Mouse (Mus musculus) neural tube, embryonic 11.5 days (tissue): ENCODE measurements around the gene Magea6. TPM values are rescaled to one million over a fixed set of nuclear protein-coding genes. Genes with fewer than 3 reads are reported as not detected.
"Not testable (repeated sequence)": the region's sequence is repeated elsewhere in the genome, so short reads cannot be mapped to it uniquely, and the experiment has no call there.

Experiments used
- ATAC-seq: fragments of 200-750 bp; cut with Nextera tagmentation; 2 replicates; pipeline ENCODE4 v1.8.0; 2017; ENCODE audit warnings: moderate number of reproducible peaks, mild to moderate bottlenecking, moderate TSS enrichment, moderate library complexity; ENCODE audit not compliant: insufficient read depth, low FRiP score, low TSS enrichment
- DNase-seq: peaks from one replicate; pipeline ENCODE4 v3.0.0-alpha.2; 2015; ENCODE audit warnings: low spot score
- H3K27ac ChIP-seq: fragments of 300-500 bp; sonication (generic); 2 replicates; pipeline ENCODE4 v1.5.1; 2014; ENCODE audit warnings: low read depth, mild to moderate bottlenecking, low read length
- H3K27me3 ChIP-seq: fragments of 300-500 bp; sonication (generic); 2 replicates; pipeline ENCODE4 v1.6.1; 2014; ENCODE audit warnings: mild to moderate bottlenecking, low read length, mixed read lengths; ENCODE audit not compliant: control insufficient read depth, insufficient read depth
- H3K36me3 ChIP-seq: fragments of 300-500 bp; sonication (generic); 2 replicates; pipeline ENCODE4 v1.6.1; 2014; ENCODE audit warnings: mild to moderate bottlenecking, low read length, moderate library complexity, mixed read lengths; ENCODE audit not compliant: control insufficient read depth, insufficient read depth
- H3K4me1 ChIP-seq: fragments of 300-500 bp; sonication (generic); 2 replicates; pipeline ENCODE4 v1.6.1; 2014; ENCODE audit warnings: low read length, mixed read lengths; ENCODE audit not compliant: control insufficient read depth, insufficient read depth
- H3K4me2 ChIP-seq: fragments of 300-500 bp; sonication (generic); 2 replicates; pipeline ENCODE4 v1.6.1; 2014; ENCODE audit warnings: low read depth, mild to moderate bottlenecking, moderate library complexity
- H3K4me3 ChIP-seq: fragments of 300-500 bp; sonication (generic); 2 replicates; pipeline ENCODE4 v1.5.1; 2014; ENCODE audit warnings: low read depth, low read length
- H3K9ac ChIP-seq: fragments of 300-500 bp; sonication (generic); 2 replicates; pipeline ENCODE4 v1.6.1; 2014; ENCODE audit warnings: mild to moderate bottlenecking, low read length
- H3K9me3 ChIP-seq: fragments of 300-500 bp; sonication (generic); 2 replicates; pipeline ENCODE4 v1.6.1; 2016; ENCODE audit warnings: low read length; ENCODE audit not compliant: control insufficient read depth
- WGBS: fragments of 180-500 bp; shearing (Covaris S2); extraction: QIAGEN DNeasy Blood & Tissue Kit; methylation state at CpG from one replicate; pipeline ENCODE4 v1.1.7; 2014; 5-methylcytosine and 5-hydroxymethylcytosine counted together
- polyA plus RNA-seq: library from polyadenylated mRNA; unstranded; fragments of >200 nt; fragmentation: Nextera tagmentation; extraction: Ambion mirVana; gene quantifications from 2 replicates; pipeline ENCODE4 v1.2.1, GENCODE M21; 2014

Magea6 gene
- not detected in 2 replicates for polyA plus RNA-seq

GRCm38 (mm10) chrX:154935887-154936286 lies at the start of gene Magea6:
Gene Magea6 (minus strand): TSS chrX:154935987.
- ATAC-seq, H3K4me1 ChIP-seq, DNase-seq, H3K27me3 ChIP-seq, H3K36me3 ChIP-seq, H3K9ac ChIP-seq, H3K4me3 ChIP-seq, H3K4me2 ChIP-seq, H3K9me3 ChIP-seq, H3K27ac ChIP-seq: not testable (repeated sequence)
- WGBS, result 75% methylated on average over 1 of the region's 1 CpGs

- DNase-seq, H3K4me3 ChIP-seq, H3K9ac ChIP-seq, H3K4me1 ChIP-seq, H3K36me3 ChIP-seq, H3K9me3 ChIP-seq, H3K27ac ChIP-seq, ATAC-seq, H3K4me2 ChIP-seq, H3K27me3 ChIP-seq: not testable (repeated sequence)
- 75% methylated on average over 1 of the region's 1 CpGs for WGBS
These were observed 13.6 kb upstream of the Magea6 start, which contains the start of gene Magea3 for GRCm38 (mm10) chrX:154949405-154949804. Gene Magea3 (minus strand): TSS chrX:154949505.

- H3K4me1 ChIP-seq, H3K9ac ChIP-seq, H3K4me3 ChIP-seq, H3K9me3 ChIP-seq, H3K27ac ChIP-seq, ATAC-seq, H3K36me3 ChIP-seq, H3K4me2 ChIP-seq, H3K27me3 ChIP-seq, DNase-seq: not testable (repeated sequence)
- WGBS, result 94% methylated on average over 3 of the region's 3 CpGs
These were observed 45.6 kb downstream of the Magea6 start, which contains the start of gene Cldn34b1 for GRCm38 (mm10) chrX:154890167-154890566. Gene Cldn34b1 (minus strand): TSS chrX:154890267.

Other genes with a start within 250 kb of the Magea6 start
- not detected in 2 replicates for gene Cldn34b1, start 45.7 kb downstream of the Magea6 start, polyA plus RNA-seq
- gene Magea3, start 13.5 kb upstream of the Magea6 start, polyA plus RNA-seq, result not detected in 2 replicates
- gene Magea8, start 59.9 kb upstream of the Magea6 start, polyA plus RNA-seq, result not detected in 2 replicates
- not detected in 2 replicates for gene Magea5, start 127.2 kb upstream of the Magea6 start, polyA plus RNA-seq
- gene Magea1, start 153.8 kb upstream of the Magea6 start, polyA plus RNA-seq, result not detected in 2 replicates
- not detected in 2 replicates for gene Magea2, start 157.7 kb upstream of the Magea6 start, polyA plus RNA-seq
- gene Cldn34b2, start 192.4 kb upstream of the Magea6 start, polyA plus RNA-seq, result not detected in 2 replicates